Mouse (Mus musculus): ENCODE measurements at regions not wholly inside any gene's neighbourhood (a gene's known extent, or its start where the extent isn't known, plus 50 kb on each side); places are given as distances from the start of the nearest gene placed in this dataset.
A peak's percentile ranks its signal among the peaks of the same experiment; 100 is the strongest.

GRCm38 (mm10) chr3:120217710-120218109, 433.4 kb upstream of the Ptbp2 start:
- no peaks in the 10 kb centered on the region for H3K36me3 ChIP-seq
- 69% methylated on average over 3 of the region's 3 CpGs for WGBS
- no peak overlapping the region for H3K4me3 ChIP-seq
- no peaks in the 10 kb centered on the region for H3K27me3 ChIP-seq (ENCODE audit: low read depth, poor library complexity, severe bottlenecking)
- no peak for DNase-seq (ENCODE audit: low spot score)
- no peak overlapping the region for H3K27ac ChIP-seq
- no peaks in the 10 kb centered on the region for H3K4me1 ChIP-seq
- H3K9me3 ChIP-seq (replicated peaks), result no peaks in the 10 kb centered on the region

- H3K4me1 ChIP-seq, result no peaks in the 10 kb centered on the region
- H3K9me3 ChIP-seq (replicated peaks), result no peaks in the 10 kb centered on the region
- no peak overlapping the region for H3K4me3 ChIP-seq
- no peak for DNase-seq (ENCODE audit: low spot score)
- no peak overlapping the region for H3K27ac ChIP-seq
- no peaks in the 10 kb centered on the region for H3K27me3 ChIP-seq (ENCODE audit: low read depth, poor library complexity, severe bottlenecking)
- no peaks in the 10 kb centered on the region for H3K36me3 ChIP-seq
- WGBS, result 88% methylated on average over 12 of the region's 12 CpGs
These were observed 430.5 kb upstream of the Ptbp2 start for GRCm38 (mm10) chr3:120214616-120215250.

GRCm38 (mm10) chr3:120199403-120199802, 415.1 kb upstream of the Ptbp2 start:
- H3K9me3 ChIP-seq (replicated peaks), result no peaks in the 10 kb centered on the region
- no peak for DNase-seq (ENCODE audit: low spot score)
- H3K27me3 ChIP-seq (ENCODE audit: low read depth, poor library complexity, severe bottlenecking), result no peaks in the 10 kb centered on the region
- no peaks in the 10 kb centered on the region for H3K4me1 ChIP-seq
- 97% methylated on average over 2 of the region's 2 CpGs for WGBS
- no peak overlapping the region for H3K27ac ChIP-seq
- H3K4me3 ChIP-seq, result no peak overlapping the region
- no peaks in the 10 kb centered on the region for H3K36me3 ChIP-seq

DNA sequence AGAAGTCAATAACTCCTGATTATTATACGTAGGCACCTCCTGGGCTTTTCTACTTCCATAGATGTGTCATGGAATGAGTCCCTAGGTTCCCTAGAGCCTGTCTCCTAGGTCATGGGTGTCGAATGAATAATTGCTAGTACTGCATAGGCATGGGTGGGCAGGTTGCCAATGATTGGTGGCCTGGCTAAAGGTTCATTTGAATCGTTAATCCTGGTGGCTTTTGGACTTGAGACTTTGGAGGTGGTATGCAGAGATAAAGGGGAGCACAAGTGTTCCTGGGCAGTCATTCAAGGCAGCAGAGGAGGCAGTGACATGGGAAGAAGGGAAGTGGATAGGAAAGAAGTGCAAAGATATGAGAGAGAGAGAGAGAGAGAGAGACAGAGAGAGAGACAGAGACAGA, 410.2 kb upstream of the Ptbp2 start:
- 83% methylated on average over 3 of the region's 3 CpGs for WGBS

DNA sequence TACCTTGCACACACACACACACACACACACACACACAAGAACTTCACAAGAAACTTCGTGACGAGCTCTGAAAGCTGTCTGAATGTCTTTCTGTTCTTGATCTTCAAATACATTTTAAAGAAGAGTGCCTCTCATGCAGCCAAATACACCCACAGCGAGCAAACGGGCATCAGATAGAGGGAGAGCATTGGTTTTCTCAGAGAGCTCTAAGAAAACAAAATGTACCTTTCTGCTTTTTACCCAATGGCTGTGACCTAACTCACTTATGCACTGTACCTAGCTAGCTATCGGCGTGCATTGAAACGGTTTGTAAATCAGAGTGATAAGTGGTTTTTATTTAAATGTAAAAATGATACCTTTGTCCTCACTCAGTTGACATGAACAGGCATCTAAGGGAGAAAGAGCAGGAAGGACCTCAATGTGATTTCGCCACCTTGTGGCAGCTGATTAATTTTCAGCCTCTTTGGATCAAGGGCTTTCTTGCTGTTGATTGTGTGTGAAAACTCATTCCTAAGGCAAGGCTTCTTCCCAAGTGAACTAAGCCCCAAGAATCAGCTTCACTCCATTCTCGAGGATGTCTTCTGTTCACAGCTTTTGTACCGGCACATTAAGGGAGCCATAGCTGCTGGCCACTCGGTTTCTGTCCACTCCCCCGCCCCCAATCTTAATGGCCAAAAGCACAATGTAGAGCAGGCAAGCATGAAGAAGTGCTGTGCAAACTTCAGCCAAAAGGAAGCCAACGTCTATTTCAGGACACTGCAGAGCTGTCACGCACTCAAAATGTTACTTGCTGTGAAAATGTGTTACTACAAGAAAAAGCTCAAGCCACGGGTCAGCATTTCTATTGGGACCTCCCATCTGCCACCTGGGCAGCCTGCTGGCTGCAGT, 408.4 kb upstream of the Ptbp2 start:
- Histone ChIP-seq H3K36me3 (no peaks in the 10 kb centered on the region), H3K9me3 (replicated peaks) (no peaks in the 10 kb centered on the region), H3K4me1 (peaks cover 3% of the 10 kb centered on the region; the same call in 1 of the 2 replicates), H3K4me3 (no peak overlapping the region), H3K27ac (no peak overlapping the region), H3K27me3 (ENCODE audit: low read depth, poor library complexity, severe bottlenecking) (no peaks in the 10 kb centered on the region)
- 56% methylated on average over 15 of the region's 15 CpGs for WGBS
- peak; percentile 57 for DNase-seq (ENCODE audit: low spot score)

More for the DNA sequence above, 410.2 kb upstream of the Ptbp2 start:
- no peak overlapping the region for H3K27ac ChIP-seq
- H3K4me1 ChIP-seq, result peaks cover 3% of the 10 kb centered on the region; the same call in 1 of the 2 replicates
- no peak for DNase-seq (ENCODE audit: low spot score)
- H3K27me3 ChIP-seq (ENCODE audit: low read depth, poor library complexity, severe bottlenecking), result no peaks in the 10 kb centered on the region
- no peaks in the 10 kb centered on the region for H3K36me3 ChIP-seq
- no peaks in the 10 kb centered on the region for H3K9me3 ChIP-seq (replicated peaks)
- H3K4me3 ChIP-seq, result no peak overlapping the region

- DNase-seq (ENCODE audit: low spot score), result no peak
- 96% methylated on average over 1 of the region's 1 CpGs for WGBS
- Histone ChIP-seq H3K4me3 (no peak overlapping the region), H3K36me3 (no peaks in the 10 kb centered on the region), H3K4me1 (peaks cover 3% of the 10 kb centered on the region; the same call in 1 of the 2 replicates), H3K27me3 (ENCODE audit: low read depth, poor library complexity, severe bottlenecking) (no peaks in the 10 kb centered on the region), H3K27ac (no peak overlapping the region), H3K9me3 (replicated peaks) (no peaks in the 10 kb centered on the region)
These were observed 405.3 kb upstream of the Ptbp2 start for GRCm38 (mm10) chr3:120189606-120190005.

DNA sequence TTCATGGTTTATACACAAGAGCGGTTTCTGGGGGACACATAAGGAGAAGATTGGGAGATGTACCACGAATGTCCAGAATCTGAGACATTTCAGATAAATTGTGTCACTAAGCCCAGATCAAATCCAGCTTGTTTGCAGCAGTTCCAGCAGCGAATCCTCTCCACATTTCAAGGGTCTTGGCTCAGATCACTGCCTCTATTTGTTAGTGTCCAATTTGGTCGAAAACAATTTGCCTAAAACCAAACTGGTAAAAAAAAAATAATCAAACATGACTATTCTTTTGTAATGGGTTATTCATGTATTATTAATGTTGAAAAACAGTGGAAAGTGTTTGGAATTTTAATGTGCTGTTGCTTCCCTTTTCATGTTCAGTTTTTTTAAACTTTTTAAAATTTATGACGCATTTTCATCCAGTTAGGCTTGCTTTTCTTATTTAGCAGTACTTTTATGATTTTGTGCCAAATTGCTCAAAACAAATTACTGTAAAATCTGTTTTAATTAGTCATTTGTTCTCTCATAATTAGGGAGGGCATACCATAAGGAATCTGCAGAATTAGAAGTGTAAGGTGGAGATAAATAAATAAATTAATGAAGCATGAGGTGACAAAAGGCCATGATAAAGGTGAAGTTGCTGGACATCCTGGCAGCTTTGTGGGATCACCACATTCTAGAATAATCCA, 396.8 kb upstream of the Ptbp2 start:
- no peak overlapping the region for H3K4me3 ChIP-seq
- H3K27ac ChIP-seq, result no peak overlapping the region
- no peak for DNase-seq (ENCODE audit: low spot score)
- no peaks in the 10 kb centered on the region for H3K36me3 ChIP-seq
- H3K27me3 ChIP-seq (ENCODE audit: low read depth, poor library complexity, severe bottlenecking), result no peaks in the 10 kb centered on the region
- WGBS, result 92% methylated on average over 5 of the region's 5 CpGs
- H3K9me3 ChIP-seq (replicated peaks), result no peaks in the 10 kb centered on the region
- no peaks in the 10 kb centered on the region for H3K4me1 ChIP-seq

DNA sequence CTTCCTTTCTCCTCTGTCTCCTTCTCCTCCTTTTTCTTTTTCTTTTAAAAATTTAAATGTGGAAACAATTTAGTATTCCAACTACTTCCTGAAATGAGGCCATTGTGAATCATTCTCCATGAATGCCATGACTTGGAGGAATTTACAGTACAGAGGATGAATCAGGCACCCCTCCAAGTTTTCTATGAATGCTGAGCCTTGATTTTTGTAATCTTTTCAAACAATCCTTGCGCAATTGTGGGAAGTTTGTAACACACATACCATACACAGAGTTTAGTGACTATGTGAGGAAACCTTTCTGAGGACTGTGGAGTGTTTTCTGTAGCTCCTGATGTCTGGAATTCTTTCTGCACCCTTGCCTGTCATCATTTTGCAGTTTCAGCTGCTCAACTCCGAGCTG, 391.4 kb upstream of the Ptbp2 start:
- 70% methylated on average over 2 of the region's 2 CpGs for WGBS
- H3K4me1 ChIP-seq, result no peaks in the 10 kb centered on the region
- H3K36me3 ChIP-seq, result no peaks in the 10 kb centered on the region
- no peak for DNase-seq (ENCODE audit: low spot score)
- H3K27me3 ChIP-seq (ENCODE audit: low read depth, poor library complexity, severe bottlenecking), result no peaks in the 10 kb centered on the region
- no peaks in the 10 kb centered on the region for H3K9me3 ChIP-seq (replicated peaks)
- no peak overlapping the region for H3K27ac ChIP-seq
- H3K4me3 ChIP-seq, result no peak overlapping the region
